8 mouse cellular contexts compared by ENCODE assay signal in genomic region chr12:110888606-110889005, GRCm38 (mm10). TPM values are rescaled to one million over a fixed set of nuclear protein-coding genes. Genes with fewer than 3 reads are reported as not detected.
DNase-seq lines count a peak whose midpoint lies in the region; ATAC-seq lines count a peak whose summit lies in the region.

No protein-coding gene starts in this region.

- H3K9ac ChIP-seq in lung, embryonic 16.5 days (ENCODE audit: low read length), result peak overlapping the region; percentile 76
- peak overlapping the region; percentile 81 for H3K9ac ChIP-seq in forebrain, embryonic 15.5 days (replicated peaks)

- peaks cover 2% of the 10 kb centered on the region; the same call in 1 of the 2 replicates for H3K36me3 ChIP-seq in lung, embryonic 16.5 days (ENCODE audit: control insufficient read depth, insufficient read depth, low read length)
- H3K36me3 ChIP-seq in forebrain, embryonic 15.5 days, result peaks cover 2% of the 10 kb centered on the region; the same call in 1 of the 2 replicates

- no peaks in the 10 kb centered on the region for H3K27me3 ChIP-seq in lung, embryonic 16.5 days (ENCODE audit: control insufficient read depth, insufficient read depth, low read depth, low read length)
- no peaks in the 10 kb centered on the region for H3K27me3 ChIP-seq in forebrain, embryonic 15.5 days

- peak overlapping the region; percentile 78 for H3K4me3 ChIP-seq in lung, embryonic 16.5 days (ENCODE audit: low read length)
- peak overlapping the region; percentile 75 for H3K4me3 ChIP-seq in forebrain, embryonic 15.5 days

- peak overlapping the region; percentile 88 for H3K4me2 ChIP-seq in lung, embryonic 16.5 days (ENCODE audit: low read depth, low read length)
- peak overlapping the region; percentile 87 for H3K4me2 ChIP-seq in forebrain, embryonic 15.5 days (replicated peaks)

- WGBS in lung, embryonic 16.5 days, result 0% methylated on average over 25 of the region's 25 CpGs
- under 1% methylated on average over 25 of the region's 25 CpGs for WGBS in forebrain, embryonic 15.5 days

- DNase-seq in adrenal gland, adult 2 months, result peak; percentile 14
- DNase-seq in adrenal gland, adult 8-10 months, result no peak
- no peak for DNase-seq in lung, postnatal 25 days (ENCODE audit: low spot score)
- no peak for DNase-seq in urinary bladder, postnatal 4 days (ENCODE audit: low spot score in 2 of 2)
- DNase-seq in left cerebral cortex, postnatal 25 days (ENCODE audit: low spot score in 2 of 2), result no peak

- no peak overlapping the region for H3K27ac ChIP-seq in lung, embryonic 16.5 days (ENCODE audit: low read length)
- H3K27ac ChIP-seq in forebrain, embryonic 15.5 days (replicated peaks), result no peak overlapping the region

- H3K4me1 ChIP-seq in lung, embryonic 16.5 days (replicated peaks; ENCODE audit: control insufficient read depth, insufficient read depth, low read length), result peaks cover 15% of the 10 kb centered on the region
- H3K4me1 ChIP-seq in forebrain, embryonic 15.5 days, result peaks cover 20% of the 10 kb centered on the region

- ATAC-seq in lung, embryonic 16.5 days (ENCODE audit: low read depth), result no peak; the same call in 1 of the 2 replicates
- peak; percentile 73 for ATAC-seq in forebrain, embryonic 15.5 days (replicated peaks)
- peak; percentile 18 for ATAC-seq in megakaryocyte, adult 5-6 weeks (ENCODE audit: poor library complexity, severe bottlenecking)

- intact Hi-C loops in left cerebral cortex, postnatal 25 days (cut with DNase I), result no loop called here

- no peaks in the 10 kb centered on the region for H3K9me3 ChIP-seq in lung, embryonic 16.5 days (ENCODE audit: control insufficient read depth, low read length)
- H3K9me3 ChIP-seq in forebrain, embryonic 15.5 days, result no peaks in the 10 kb centered on the region

RNA-seq across cellular contexts. Expression of gene Cinp, which starts 0.3 kb away (rescaled TPM):
- 10 to 100 TPM; 41.0 to 41.9 TPM for total RNA-seq in adrenal gland, adult 2 months (2021)
- polyA plus RNA-seq in adrenal gland, adult 2 months (2012; rRNA removed), result 51.2 and 52.8 TPM in 2 replicates
- 10 to 100 TPM; 37.4 to 39.6 (median 38.6) TPM for total RNA-seq in adrenal gland, adult 8-10 months (2022)
- 72.2 and 75.3 TPM in 2 replicates for polyA plus RNA-seq in lung, embryonic 16.5 days (2015; fragmentation: Nextera tagmentation; extraction: Ambion mirVana)
- polyA plus RNA-seq in forebrain, embryonic 15.5 days (2015; fragmentation: Nextera tagmentation; extraction: Ambion mirVana), result 81.8 and 82.8 TPM in 2 replicates
- 20.3 and 31.8 TPM in 2 replicates for total RNA-seq in megakaryocyte, adult 5-6 weeks (2015)
- total RNA-seq in megakaryocyte, adult 5-6 weeks (2017), result 32.5 and 36.4 TPM in 2 replicates
- 100 to 1,000 TPM; 115 to 118 TPM for total RNA-seq in left cerebral cortex, postnatal 25 days (2021)

RNA-seq across cellular contexts. Expression of gene Tecpr2, which starts 0.5 kb away (rescaled TPM):
- total RNA-seq in adrenal gland, adult 2 months (2021), result 1 to 10 TPM; 8.2 TPM
- 6.1 and 7.0 TPM in 2 replicates for polyA plus RNA-seq in adrenal gland, adult 2 months (2012; rRNA removed)
- total RNA-seq in adrenal gland, adult 8-10 months (2022), result 10 to 100 TPM; 10.1 to 16.4 (median 12.9) TPM
- polyA plus RNA-seq in lung, embryonic 16.5 days (2015; fragmentation: Nextera tagmentation; extraction: Ambion mirVana), result 3.7 and 3.9 TPM in 2 replicates
- 7.2 and 7.5 TPM in 2 replicates for polyA plus RNA-seq in forebrain, embryonic 15.5 days (2015; fragmentation: Nextera tagmentation; extraction: Ambion mirVana)
- 3.1 and 3.7 TPM in 2 replicates for total RNA-seq in megakaryocyte, adult 5-6 weeks (2015)
- total RNA-seq in megakaryocyte, adult 5-6 weeks (2017), result 3.5 and 5.0 TPM in 2 replicates
- 10 to 100 TPM; 45.8 to 47.8 TPM for total RNA-seq in left cerebral cortex, postnatal 25 days (2021)

RNA-seq across cellular contexts. Expression of gene Zfp839, which starts 38.6 kb away (rescaled TPM):
- total RNA-seq in adrenal gland, adult 2 months (2021), result 10 to 100 TPM; 11.1 to 14.1 TPM
- 6.9 and 8.5 TPM in 2 replicates for polyA plus RNA-seq in adrenal gland, adult 2 months (2012; rRNA removed)
- 10 to 100 TPM; 15.5 to 22.4 (median 18.4) TPM for total RNA-seq in adrenal gland, adult 8-10 months (2022)
- polyA plus RNA-seq in lung, embryonic 16.5 days (2015; fragmentation: Nextera tagmentation; extraction: Ambion mirVana), result 5.8 and 5.9 TPM in 2 replicates
- polyA plus RNA-seq in forebrain, embryonic 15.5 days (2015; fragmentation: Nextera tagmentation; extraction: Ambion mirVana), result 3.6 and 4.0 TPM in 2 replicates
- 3.3 and 4.5 TPM in 2 replicates for total RNA-seq in megakaryocyte, adult 5-6 weeks (2015)
- total RNA-seq in megakaryocyte, adult 5-6 weeks (2017), result 5.5 and 6.2 TPM in 2 replicates
- 10 to 100 TPM; 11.2 to 11.5 TPM for total RNA-seq in left cerebral cortex, postnatal 25 days (2021)

RNA-seq across cellular contexts. Expression of gene Mok, which starts 47.9 kb away (rescaled TPM):
- 1 to 10 TPM; 1.2 to 2.2 TPM for total RNA-seq in adrenal gland, adult 2 months (2021)
- 1.5 and 1.7 TPM in 2 replicates for polyA plus RNA-seq in adrenal gland, adult 2 months (2012; rRNA removed)
- total RNA-seq in adrenal gland, adult 8-10 months (2022), result 1 to 10 TPM; 1.4 to 3.7 (median 2.5) TPM
- polyA plus RNA-seq in lung, embryonic 16.5 days (2015; fragmentation: Nextera tagmentation; extraction: Ambion mirVana), result 7.9 and 9.8 TPM in 2 replicates
- polyA plus RNA-seq in forebrain, embryonic 15.5 days (2015; fragmentation: Nextera tagmentation; extraction: Ambion mirVana), result 11.8 and 13.8 TPM in 2 replicates
- 1.5 and 1.6 TPM in 2 replicates for total RNA-seq in megakaryocyte, adult 5-6 weeks (2015)
- 1.4 and 1.6 TPM in 2 replicates for total RNA-seq in megakaryocyte, adult 5-6 weeks (2017)
- total RNA-seq in left cerebral cortex, postnatal 25 days (2021), result 10 to 100 TPM; 11.7 to 14.7 TPM
